Mouse (Mus musculus): Measurements from ENCODE around the gene Gm6525. TPM values are rescaled to one million over a fixed set of nuclear protein-coding genes. Genes with fewer than 3 reads are reported as not detected.

Gm6525 gene
- polyA plus RNA-seq, 1 experiment = not detected

- no peaks in the 10 kb centered on the region for H3K27me3 ChIP-seq (ENCODE audit: control insufficient read depth, insufficient read depth, low read length)
- 93% methylated on average over 3 of the region's 3 CpGs for WGBS
- H3K4me3 ChIP-seq (ENCODE audit: control insufficient read depth, insufficient read depth, low read length) = no peak overlapping the region
- peaks cover 4% of the 10 kb centered on the region; the same call in 1 of the 2 replicates for H3K4me1 ChIP-seq (replicated peaks; ENCODE audit: control insufficient read depth, insufficient read depth, low read length)
- no peak overlapping the region for H3K27ac ChIP-seq (ENCODE audit: control insufficient read depth, insufficient read depth, low read length)
- no peak for DNase-seq
- TF ChIP-seq CTCF (IDR thresholded peaks at IDR 0.05; ENCODE audit: borderline replicate concordance, control insufficient read depth, extremely low read depth, insufficient read depth, low read length, poor library complexity) (no peak), POLR2A (IDR thresholded peaks at IDR 0.05; ENCODE audit: control insufficient read depth, extremely low read depth, insufficient read depth, low read length, poor library complexity) (no peak)
- no peaks in the 10 kb centered on the region for H3K36me3 ChIP-seq (ENCODE audit: control insufficient read depth, insufficient read depth, low read length)
These were observed 42.5 kb upstream of the Gm6525 start for GRCm38 (mm10) chr3:84131369-84131768.

- Histone ChIP-seq H3K36me3 (ENCODE audit: control insufficient read depth, insufficient read depth, low read length) (no peaks in the 10 kb centered on the region), H3K4me1 (replicated peaks; ENCODE audit: control insufficient read depth, insufficient read depth, low read length) (peaks cover 4% of the 10 kb centered on the region; the same call in 1 of the 2 replicates), H3K27ac (ENCODE audit: control insufficient read depth, insufficient read depth, low read length) (no peak overlapping the region), H3K27me3 (ENCODE audit: control insufficient read depth, insufficient read depth, low read length) (no peaks in the 10 kb centered on the region), H3K4me3 (ENCODE audit: control insufficient read depth, insufficient read depth, low read length) (no peak overlapping the region)
- 38% methylated on average over 9 of the region's 9 CpGs for WGBS
- peak; percentile 18 for DNase-seq
- no peak for TF ChIP-seq CTCF (IDR thresholded peaks at IDR 0.05; ENCODE audit: borderline replicate concordance, control insufficient read depth, extremely low read depth, insufficient read depth, low read length, poor library complexity)
- TF ChIP-seq POLR2A (IDR thresholded peaks at IDR 0.05; ENCODE audit: control insufficient read depth, extremely low read depth, insufficient read depth, low read length, poor library complexity) = no peak
These were observed 38.5 kb upstream of the Gm6525 start for GRCm38 (mm10) chr3:84135387-84135786.

GRCm38 (mm10) chr3:84135933-84136332 lies 38.0 kb upstream of the Gm6525 start:
- no peak for DNase-seq
- peaks cover 4% of the 10 kb centered on the region; the same call in 1 of the 2 replicates for H3K4me1 ChIP-seq (replicated peaks; ENCODE audit: control insufficient read depth, insufficient read depth, low read length)
- H3K4me3 ChIP-seq (ENCODE audit: control insufficient read depth, insufficient read depth, low read length) = no peak overlapping the region
- 78% methylated on average over 6 of the region's 6 CpGs for WGBS
- H3K36me3 ChIP-seq (ENCODE audit: control insufficient read depth, insufficient read depth, low read length) = no peaks in the 10 kb centered on the region
- TF ChIP-seq CTCF (IDR thresholded peaks at IDR 0.05; ENCODE audit: borderline replicate concordance, control insufficient read depth, extremely low read depth, insufficient read depth, low read length, poor library complexity) = no peak
- no peak for TF ChIP-seq POLR2A (IDR thresholded peaks at IDR 0.05; ENCODE audit: control insufficient read depth, extremely low read depth, insufficient read depth, low read length, poor library complexity)
- no peak overlapping the region for H3K27ac ChIP-seq (ENCODE audit: control insufficient read depth, insufficient read depth, low read length)
- no peaks in the 10 kb centered on the region for H3K27me3 ChIP-seq (ENCODE audit: control insufficient read depth, insufficient read depth, low read length)

GRCm38 (mm10) chr3:84136509-84136908 lies 37.4 kb upstream of the Gm6525 start:
- Histone ChIP-seq H3K4me3 (ENCODE audit: control insufficient read depth, insufficient read depth, low read length) (no peak overlapping the region), H3K36me3 (ENCODE audit: control insufficient read depth, insufficient read depth, low read length) (no peaks in the 10 kb centered on the region), H3K27ac (ENCODE audit: control insufficient read depth, insufficient read depth, low read length) (no peak overlapping the region), H3K4me1 (replicated peaks; ENCODE audit: control insufficient read depth, insufficient read depth, low read length) (peaks cover 4% of the 10 kb centered on the region; the same call in 1 of the 2 replicates), H3K27me3 (ENCODE audit: control insufficient read depth, insufficient read depth, low read length) (no peaks in the 10 kb centered on the region)
- TF ChIP-seq POLR2A (IDR thresholded peaks at IDR 0.05; ENCODE audit: control insufficient read depth, extremely low read depth, insufficient read depth, low read length, poor library complexity) (no peak), CTCF (IDR thresholded peaks at IDR 0.05; ENCODE audit: borderline replicate concordance, control insufficient read depth, extremely low read depth, insufficient read depth, low read length, poor library complexity) (no peak)
- WGBS = 96% methylated on average over 7 of the region's 7 CpGs
- no peak for DNase-seq

GRCm38 (mm10) chr3:84140947-84141346 lies 33.0 kb upstream of the Gm6525 start:
- H3K27me3 ChIP-seq (ENCODE audit: control insufficient read depth, insufficient read depth, low read length) = no peaks in the 10 kb centered on the region
- no peaks in the 10 kb centered on the region for H3K36me3 ChIP-seq (ENCODE audit: control insufficient read depth, insufficient read depth, low read length)
- no peak for TF ChIP-seq CTCF (IDR thresholded peaks at IDR 0.05; ENCODE audit: borderline replicate concordance, control insufficient read depth, extremely low read depth, insufficient read depth, low read length, poor library complexity)
- DNase-seq = no peak
- 93% methylated on average over 7 of the region's 7 CpGs for WGBS
- H3K4me1 ChIP-seq (replicated peaks; ENCODE audit: control insufficient read depth, insufficient read depth, low read length) = no peaks in the 10 kb centered on the region
- no peak overlapping the region for H3K27ac ChIP-seq (ENCODE audit: control insufficient read depth, insufficient read depth, low read length)
- H3K4me3 ChIP-seq (ENCODE audit: control insufficient read depth, insufficient read depth, low read length) = no peak overlapping the region

- H3K4me3 ChIP-seq (ENCODE audit: control insufficient read depth, insufficient read depth, low read length) = no peak overlapping the region
- no peaks in the 10 kb centered on the region for H3K4me1 ChIP-seq (replicated peaks; ENCODE audit: control insufficient read depth, insufficient read depth, low read length)
- H3K36me3 ChIP-seq (ENCODE audit: control insufficient read depth, insufficient read depth, low read length) = no peaks in the 10 kb centered on the region
- no peak overlapping the region for H3K27ac ChIP-seq (ENCODE audit: control insufficient read depth, insufficient read depth, low read length)
- no peak for TF ChIP-seq POLR2A (IDR thresholded peaks at IDR 0.05; ENCODE audit: control insufficient read depth, extremely low read depth, insufficient read depth, low read length, poor library complexity)
- TF ChIP-seq CTCF (IDR thresholded peaks at IDR 0.05; ENCODE audit: borderline replicate concordance, control insufficient read depth, extremely low read depth, insufficient read depth, low read length, poor library complexity) = no peak
- DNase-seq = no peak
- H3K27me3 ChIP-seq (ENCODE audit: control insufficient read depth, insufficient read depth, low read length) = no peaks in the 10 kb centered on the region
- 100% methylated on average over 3 of the region's 3 CpGs for WGBS
These were observed 24.1 kb upstream of the Gm6525 start for GRCm38 (mm10) chr3:84149831-84150230.

GRCm38 (mm10) chr3:84154721-84155141 lies 19.2 kb upstream of the Gm6525 start:
- Histone ChIP-seq H3K27me3 (ENCODE audit: control insufficient read depth, insufficient read depth, low read length) (no peaks in the 10 kb centered on the region), H3K27ac (ENCODE audit: control insufficient read depth, insufficient read depth, low read length) (no peak overlapping the region), H3K36me3 (ENCODE audit: control insufficient read depth, insufficient read depth, low read length) (no peaks in the 10 kb centered on the region), H3K4me3 (ENCODE audit: control insufficient read depth, insufficient read depth, low read length) (no peak overlapping the region), H3K4me1 (replicated peaks; ENCODE audit: control insufficient read depth, insufficient read depth, low read length) (peaks cover 4% of the 10 kb centered on the region)
- TF ChIP-seq POLR2A (IDR thresholded peaks at IDR 0.05; ENCODE audit: control insufficient read depth, extremely low read depth, insufficient read depth, low read length, poor library complexity) (no peak), CTCF (IDR thresholded peaks at IDR 0.05; ENCODE audit: borderline replicate concordance, control insufficient read depth, extremely low read depth, insufficient read depth, low read length, poor library complexity) (no peak)
- DNase-seq = no peak
- 4% methylated on average over 12 of the region's 12 CpGs for WGBS

Measured in thymus, adult 2 months (tissue).